Mouse (Mus musculus): ENCODE data around the gene Tmem206.

Gene Tmem206

GRCm38 (mm10) chr1:191396897-191397849 is 71.5 kb downstream of the Tmem206 start:
- DNase-seq (ENCODE audit: extremely low read depth, low read depth), result peak; percentile 98
